Mouse (Mus musculus) erythroblast, embryonic 14.5 days (primary cell): ENCODE results near the gene Vmn1r217.

ENCODE experiments used
- GATA1 ChIP-seq: IDR thresholded peaks from 2 replicates; pipeline ENCODE4 v1.6.1; 2012; ENCODE audit warnings: low read length, inconsistent platforms, mixed read lengths
- TAL1 ChIP-seq: IDR thresholded peaks from 3 replicates; pipeline ENCODE4 v1.6.1; 2012; ENCODE audit warnings: low read length, inconsistent platforms, mixed read lengths

DNA sequence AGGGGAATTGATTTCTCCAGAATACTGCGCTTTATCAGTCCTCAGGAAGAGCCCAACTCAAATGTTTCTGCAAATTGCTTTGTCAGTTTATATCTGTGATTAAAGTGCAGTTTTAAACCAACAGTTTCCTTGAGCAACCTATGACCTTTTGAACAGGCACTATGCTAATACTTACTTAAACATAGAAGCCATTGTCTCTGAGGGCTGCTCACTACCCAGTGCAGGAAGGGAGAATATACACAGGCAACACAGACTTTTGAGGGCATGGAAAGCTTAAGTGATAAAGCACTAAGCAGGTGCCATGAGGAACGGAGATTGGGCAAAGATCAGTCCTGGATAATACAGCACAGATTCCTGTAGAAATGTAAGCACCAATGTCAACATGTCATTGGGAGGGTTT lies 48.7 kb downstream of the Vmn1r217 start:
- no peak for TF ChIP-seq TAL1
- no peak for TF ChIP-seq GATA1
